In genomic region chr12:8673974-8674306, GRCm38 (mm10) we compare ENCODE assay signal across 8 mouse cellular contexts. TPM values are rescaled to one million over a fixed set of nuclear protein-coding genes. Genes with fewer than 3 reads are reported as not detected.
DNase-seq lines count a peak whose midpoint lies in the region; ATAC-seq lines count a peak whose summit lies in the region.

Gene Pum2, plus strand, starts transcription at chr12:8674134.

- ATAC-seq in hindbrain, embryonic 13.5 days (ENCODE audit: low FRiP score): peak; percentile 96

- peak within 1 kb of the TSS; percentile 96 for H3K9ac ChIP-seq in hindbrain, embryonic 13.5 days

- peak within 1 kb of the TSS; percentile 89 for H3K4me2 ChIP-seq in hindbrain, embryonic 13.5 days

- under 1% methylated on average over 34 of the region's 41 CpGs for WGBS in hindbrain, embryonic 13.5 days

- H3K27me3 ChIP-seq in hindbrain, embryonic 13.5 days: no peaks in the 10 kb centered on the region

- no peaks in the 10 kb centered on the region for H3K9me3 ChIP-seq in hindbrain, embryonic 13.5 days

- H3K36me3 ChIP-seq in hindbrain, embryonic 13.5 days: no peaks in the 10 kb centered on the region

- peaks cover 25% of the 10 kb centered on the region for H3K4me1 ChIP-seq in hindbrain, embryonic 13.5 days (replicated peaks)

- peak within 1 kb of the TSS; percentile 99 for H3K27ac ChIP-seq in hindbrain, embryonic 13.5 days

- peak; percentile 98 for DNase-seq in NIH3T3 (ENCODE audit: low read depth)
- peak; percentile 96 to 98 for DNase-seq in cerebellum, postnatal 10 days
- peak; percentile 83 to 88 for DNase-seq in frontal cortex, postnatal 14 days (ENCODE audit: low spot score in 2 of 2)
- peak; percentile 85 to 94 for DNase-seq in layer of hippocampus, postnatal 25 days (ENCODE audit: extremely low spot score in 1 of 2, low spot score in 1 of 2)
- peak; percentile 93 for DNase-seq in lung, postnatal 25 days (ENCODE audit: low spot score)
- DNase-seq in retina, embryonic 14.5 days (ENCODE audit: low spot score): peak; percentile 93
- DNase-seq in thymus, postnatal 4 days: peak; percentile 96

- peak within 1 kb of the TSS; percentile 90 for H3K4me3 ChIP-seq in hindbrain, embryonic 13.5 days

RNA-seq across cellular contexts. Expression of gene Pum2, which starts in this region (rescaled TPM):
- 52.5 and 56.1 TPM in 2 replicates for polyA plus RNA-seq in hindbrain, embryonic 13.5 days (2015; fragmentation: Nextera tagmentation; extraction: Ambion mirVana)
- 100 to 1,000 TPM; 173 to 176 TPM for total RNA-seq in layer of hippocampus, postnatal 25 days (2021)

Comparison
In these comparisons a context has a peak if more than half of its experiments do, and no peak if none do; other contexts are left out.
1. Peak in every context shown above with its lines: DNase-seq, ATAC-seq, H3K4me3 ChIP-seq and H3K27ac ChIP-seq.